Mouse (Mus musculus) limb, embryonic 10.5 days (tissue): Measurements from ENCODE around the gene Npc2. TPM values are rescaled to one million over a fixed set of nuclear protein-coding genes. Genes with fewer than 3 reads are reported as not detected.

Experiments
- DNase-seq: peaks from one replicate; pipeline ENCODE4 v3.0.0-alpha.2; 2017; ENCODE audit warnings: low spot score
- H3K27ac ChIP-seq: fragments of 300-500 bp; sonication (generic); 2 replicates; pipeline ENCODE4 v1.5.1; 2016; ENCODE audit warnings: mild to moderate bottlenecking
- H3K27me3 ChIP-seq: fragments of 300-500 bp; sonication (generic); 2 replicates; pipeline ENCODE4 v1.6.1; 2016; ENCODE audit warnings: low read depth, mild to moderate bottlenecking; ENCODE audit not compliant: poor library complexity, severe bottlenecking
- H3K36me3 ChIP-seq: fragments of 300-500 bp; sonication (generic); 2 replicates; pipeline ENCODE4 v1.6.1; 2016; ENCODE audit warnings: mild to moderate bottlenecking, moderate library complexity
- H3K4me1 ChIP-seq: fragments of 300-500 bp; sonication (generic); 2 replicates; pipeline ENCODE4 v1.6.1; 2016
- H3K4me3 ChIP-seq: fragments of 300-500 bp; sonication (generic); 2 replicates; pipeline ENCODE4 v1.5.1; 2016; ENCODE audit warnings: mild to moderate bottlenecking, moderate library complexity
- H3K9me3 ChIP-seq: fragments of 300-500 bp; sonication (generic); replicated peaks from 2 replicates; pipeline ENCODE4 v1.6.1; 2016; ENCODE audit warnings: mild to moderate bottlenecking
- WGBS: fragments of 180-500 bp; shearing (Covaris S2); methylation state at CpG from one replicate; pipeline ENCODE4 v1.1.7; 2016; 5-methylcytosine and 5-hydroxymethylcytosine counted together
- polyA plus RNA-seq: library from polyadenylated mRNA; unstranded; fragments of >200 nt; fragmentation: Nextera tagmentation; extraction: Ambion mirVana; gene quantifications from 2 replicates; pipeline ENCODE4 v1.2.1, GENCODE M21; 2016

The Npc2 gene
- polyA plus RNA-seq, 1 experiment from 2014 or later, result 62.5 TPM

GRCm38 (mm10) chr12:84805228-84805842 lies 32.4 kb upstream of the Npc2 start:
- Histone ChIP-seq H3K36me3 (no peaks in the 10 kb centered on the region), H3K9me3 (no peaks in the 10 kb centered on the region), H3K27ac (peak overlapping the region; percentile 42), H3K4me3 (no peak overlapping the region), H3K27me3 (peaks cover 5% of the 10 kb centered on the region; the same call in 1 of the 2 replicates), H3K4me1 (peaks cover 28% of the 10 kb centered on the region)
- 84% methylated on average over 9 of the region's 9 CpGs for WGBS
- DNase-seq, result no peak

GRCm38 (mm10) chr12:84802625-84803024 lies 29.7 kb upstream of the Npc2 start:
- H3K9me3 ChIP-seq, result no peaks in the 10 kb centered on the region
- H3K27ac ChIP-seq, result no peak overlapping the region
- no peaks in the 10 kb centered on the region for H3K36me3 ChIP-seq
- H3K4me3 ChIP-seq, result no peak overlapping the region
- no peak for DNase-seq
- H3K4me1 ChIP-seq, result peaks cover 24% of the 10 kb centered on the region
- WGBS, result 89% methylated on average over 3 of the region's 3 CpGs
- H3K27me3 ChIP-seq, result peaks cover 6% of the 10 kb centered on the region; the same call in 1 of the 2 replicates

- Histone ChIP-seq H3K36me3 (no peaks in the 10 kb centered on the region), H3K4me1 (peaks cover 17% of the 10 kb centered on the region), H3K27ac (no peak overlapping the region), H3K9me3 (no peaks in the 10 kb centered on the region), H3K27me3 (peaks cover 6% of the 10 kb centered on the region; the same call in 1 of the 2 replicates), H3K4me3 (no peak overlapping the region)
- no peak for DNase-seq
- WGBS, result 92% methylated on average over 13 of the region's 13 CpGs
These were observed 28.7 kb upstream of the Npc2 start for GRCm38 (mm10) chr12:84801532-84802110.

GRCm38 (mm10) chr12:84800419-84800818 lies 27.5 kb upstream of the Npc2 start:
- Histone ChIP-seq H3K9me3 (no peaks in the 10 kb centered on the region), H3K4me3 (no peak overlapping the region), H3K4me1 (peaks cover 5% of the 10 kb centered on the region), H3K36me3 (no peaks in the 10 kb centered on the region), H3K27ac (no peak overlapping the region), H3K27me3 (peaks cover 6% of the 10 kb centered on the region; the same call in 1 of the 2 replicates)
- 82% methylated on average over 4 of the region's 4 CpGs for WGBS
- DNase-seq, result no peak

- no peaks in the 10 kb centered on the region for H3K36me3 ChIP-seq
- H3K4me1 ChIP-seq, result no peaks in the 10 kb centered on the region
- no peaks in the 10 kb centered on the region for H3K9me3 ChIP-seq
- WGBS, result 95% methylated on average over 13 of the region's 13 CpGs
- H3K27ac ChIP-seq, result no peak overlapping the region
- H3K4me3 ChIP-seq, result no peak overlapping the region
- peaks cover 6% of the 10 kb centered on the region; the same call in 1 of the 2 replicates for H3K27me3 ChIP-seq
- DNase-seq, result no peak
These were observed 26.1 kb upstream of the Npc2 start for GRCm38 (mm10) chr12:84799086-84799485.

GRCm38 (mm10) chr12:84794647-84795046 lies 21.7 kb upstream of the Npc2 start:
- 90% methylated on average over 8 of the region's 8 CpGs for WGBS

GRCm38 (mm10) chr12:84792629-84793028 lies 19.7 kb upstream of the Npc2 start:
- Histone ChIP-seq H3K4me1 (peaks cover 9% of the 10 kb centered on the region), H3K4me3 (no peak overlapping the region), H3K27ac (no peak overlapping the region), H3K27me3 (no peaks in the 10 kb centered on the region), H3K9me3 (no peaks in the 10 kb centered on the region), H3K36me3 (no peaks in the 10 kb centered on the region)
- WGBS, result 78% methylated on average over 4 of the region's 4 CpGs
- DNase-seq, result no peak

More at GRCm38 (mm10) chr12:84794647-84795046, 21.7 kb upstream of the Npc2 start:
- no peaks in the 10 kb centered on the region for H3K9me3 ChIP-seq
- H3K36me3 ChIP-seq, result no peaks in the 10 kb centered on the region
- H3K4me1 ChIP-seq, result peaks cover 9% of the 10 kb centered on the region
- no peak overlapping the region for H3K27ac ChIP-seq
- H3K4me3 ChIP-seq, result no peak overlapping the region
- no peaks in the 10 kb centered on the region for H3K27me3 ChIP-seq
- no peak for DNase-seq

GRCm38 (mm10) chr12:84790853-84791252 lies 17.9 kb upstream of the Npc2 start:
- Histone ChIP-seq H3K4me3 (no peak overlapping the region), H3K9me3 (no peaks in the 10 kb centered on the region), H3K27me3 (no peaks in the 10 kb centered on the region), H3K4me1 (peaks cover 9% of the 10 kb centered on the region), H3K27ac (0 out of 2 replicates have a peak overlapping the region, but pooled peaks have one; percentile 27), H3K36me3 (no peaks in the 10 kb centered on the region)
- WGBS, result 67% methylated on average over 10 of the region's 10 CpGs
- no peak for DNase-seq

- Histone ChIP-seq H3K27ac (no peak overlapping the region), H3K27me3 (no peaks in the 10 kb centered on the region), H3K36me3 (no peaks in the 10 kb centered on the region), H3K4me3 (no peak overlapping the region), H3K4me1 (peaks cover 12% of the 10 kb centered on the region), H3K9me3 (no peaks in the 10 kb centered on the region)
- 82% methylated on average over 5 of the region's 5 CpGs for WGBS
- DNase-seq, result no peak
These were observed 13.1 kb upstream of the Npc2 start for GRCm38 (mm10) chr12:84786091-84786490.

- Histone ChIP-seq H3K4me1 (peaks cover 8% of the 10 kb centered on the region), H3K4me3 (peak overlapping the region; percentile 26; the same call in 1 of the 2 replicates), H3K36me3 (no peaks in the 10 kb centered on the region), H3K27ac (no peak overlapping the region; the same call in 1 of the 2 replicates), H3K27me3 (no peaks in the 10 kb centered on the region), H3K9me3 (no peaks in the 10 kb centered on the region)
- peak; percentile 97 for DNase-seq
- WGBS, result 31% methylated on average over 25 of the region's 25 CpGs
These were observed 11.8 kb upstream of the Npc2 start for GRCm38 (mm10) chr12:84784604-84785381.

GRCm38 (mm10) chr12:84776229-84776628 lies 3.3 kb upstream of the Npc2 start:
- Histone ChIP-seq H3K36me3 (peaks cover 15% of the 10 kb centered on the region), H3K9me3 (no peaks in the 10 kb centered on the region), H3K4me1 (peaks cover 21% of the 10 kb centered on the region), H3K27me3 (no peaks in the 10 kb centered on the region), H3K4me3 (no peak overlapping the region), H3K27ac (no peak overlapping the region)
- no peak for DNase-seq

- DNase-seq, result no peak
- WGBS, result 87% methylated on average over 6 of the region's 6 CpGs
- Histone ChIP-seq H3K4me3 (peak overlapping the region; percentile 83), H3K9me3 (no peaks in the 10 kb centered on the region), H3K27me3 (no peaks in the 10 kb centered on the region), H3K36me3 (peaks cover 30% of the 10 kb centered on the region), H3K4me1 (peaks cover 25% of the 10 kb centered on the region), H3K27ac (no peak overlapping the region)
These were observed 1.4 kb upstream of the Npc2 start for GRCm38 (mm10) chr12:84774376-84774775.

- DNase-seq, result no peak
These were observed 524 bp upstream of the Npc2 start for GRCm38 (mm10) chr12:84773476-84773875.

More at GRCm38 (mm10) chr12:84773476-84773875, 524 bp upstream of the Npc2 start:
- Histone ChIP-seq H3K9me3 (no peaks in the 10 kb centered on the region), H3K4me1 (peaks cover 25% of the 10 kb centered on the region), H3K27me3 (no peaks in the 10 kb centered on the region), H3K4me3 (peak overlapping the region; percentile 83), H3K36me3 (peaks cover 38% of the 10 kb centered on the region), H3K27ac (peak overlapping the region; percentile 94)
- 1% methylated on average over 20 of the region's 20 CpGs for WGBS
